Mouse (Mus musculus) spleen, postnatal 14 days (tissue): ENCODE data around the gene Pfn4.
"Not testable (repeated sequence)": the region's sequence is repeated elsewhere in the genome, so short reads cannot be mapped to it uniquely, and the experiment has no call there.

Source experiments
- DNase-seq, 2 experiments: peaks; one replicate each; pipeline ENCODE4 v3.0.0; 2021 to 2022; ENCODE audit warnings: low spot score in 2 of 2

Gene Pfn4

GRCm38 (mm10) chr12:4768492-4769332 is at the start of gene Pfn4, which contains the start of gene Fam228b:
TSS of gene Pfn4 (plus strand) at chr12:4769022.
TSS of gene Fam228b (minus strand) at chr12:4769267.
- DNase-seq, result peak; percentile 92 to 93

GRCm38 (mm10) chr12:4719066-4719761 is 49.6 kb upstream of the Pfn4 start:
- DNase-seq, result no peak

- no peak for DNase-seq
These were observed 48.8 kb upstream of the Pfn4 start for GRCm38 (mm10) chr12:4719762-4720754.

- no peak for DNase-seq
These were observed 39.7 kb upstream of the Pfn4 start for GRCm38 (mm10) chr12:4729165-4729564.

GRCm38 (mm10) chr12:4731629-4732028 is 37.2 kb upstream of the Pfn4 start:
- DNase-seq, result no peak

GRCm38 (mm10) chr12:4732332-4732731 is 36.5 kb upstream of the Pfn4 start:
- DNase-seq, result no peak

- no peak for DNase-seq
These were observed 30.7 kb upstream of the Pfn4 start, which contains the start of gene Fam228a for GRCm38 (mm10) chr12:4738031-4738576. TSS of gene Fam228a (minus strand) at chr12:4738430.

- no peak for DNase-seq
These were observed 28.0 kb upstream of the Pfn4 start for GRCm38 (mm10) chr12:4740823-4741222.

- DNase-seq, result no peak
These were observed 26.6 kb upstream of the Pfn4 start for GRCm38 (mm10) chr12:4742183-4742582.

GRCm38 (mm10) chr12:4744486-4744885 is 24.3 kb upstream of the Pfn4 start:
- DNase-seq, result no peak

GRCm38 (mm10) chr12:4754451-4754850 is 14.4 kb upstream of the Pfn4 start:
- DNase-seq, result not testable (repeated sequence)

GRCm38 (mm10) chr12:4757060-4757459 is 11.8 kb upstream of the Pfn4 start:
- DNase-seq, result no peak

GRCm38 (mm10) chr12:4769333-4769723 is 506 bp downstream of the Pfn4 start:
- DNase-seq, result no peak

- DNase-seq, result no peak
These were observed 6.2 kb downstream of the Pfn4 start for GRCm38 (mm10) chr12:4774895-4775587.

- DNase-seq, result no peak
These were observed 6.7 kb downstream of the Pfn4 start for GRCm38 (mm10) chr12:4775588-4775949.

- no peak for DNase-seq
These were observed 8.9 kb downstream of the Pfn4 start for GRCm38 (mm10) chr12:4777734-4778133.

GRCm38 (mm10) chr12:4780245-4780644 is 11.4 kb downstream of the Pfn4 start:
- DNase-seq, result no peak

GRCm38 (mm10) chr12:4781270-4781669 is 12.4 kb downstream of the Pfn4 start:
- DNase-seq, result no peak

- DNase-seq, result not testable (repeated sequence)
These were observed 13.0 kb downstream of the Pfn4 start for GRCm38 (mm10) chr12:4781725-4782404.

GRCm38 (mm10) chr12:4783598-4783997 is 14.8 kb downstream of the Pfn4 start:
- DNase-seq, result no peak
